Mouse (Mus musculus) CD4-positive, CD25-positive, alpha-beta regulatory T cell (primary cell): ENCODE data around the gene Gtsf2. TPM values are rescaled to one million over a fixed set of nuclear protein-coding genes. Genes with fewer than 3 reads are reported as not detected.

ENCODE experiments used
- polyA plus RNA-seq: library from polyadenylated mRNA; unstranded; fragments of 100-300 nt; shearing (Covaris generic); gene quantifications from one replicate; pipeline ENCODE4 v1.2.1, GENCODE M21; 2017

Gene Gtsf2
- polyA plus RNA-seq, result not detected

GRCm38 (mm10) chr15:103448369-103448768 lies at the start of gene Gtsf2:
Gene Gtsf2 (minus strand): TSS chr15:103448469.

GRCm38 (mm10) chr15:103453551-103454218 lies 5.4 kb upstream of the Gtsf2 start, which contains the start of gene Nckap1l:
Gene Nckap1l (plus strand): TSS chr15:103453794.

GRCm38 (mm10) chr15:103430241-103430640 lies 18.0 kb downstream of the Gtsf2 start, which contains the start of gene Gtsf1:
Gene Gtsf1 (minus strand): TSS chr15:103430470.

Other genes starting within 250 kb of the Gtsf2 start
- 10.6 TPM for gene Cbx5, start 208.7 kb downstream of the Gtsf2 start, polyA plus RNA-seq
- gene Hnrnpa1, start 208.0 kb downstream of the Gtsf2 start, polyA plus RNA-seq, result 145 TPM
- 0.55 TPM for gene Nfe2, start 190.1 kb downstream of the Gtsf2 start, polyA plus RNA-seq
- 176 TPM for gene Copz1, start 175.8 kb downstream of the Gtsf2 start, polyA plus RNA-seq
- not detected for gene Gpr84, start 137.9 kb downstream of the Gtsf2 start, polyA plus RNA-seq
- gene Zfp385a, start 108.4 kb downstream of the Gtsf2 start, polyA plus RNA-seq, result 0.13 TPM
- gene Itga5, start 81.7 kb downstream of the Gtsf2 start, polyA plus RNA-seq, result 7.7 TPM
- gene Gtsf1, start 18.0 kb downstream of the Gtsf2 start, polyA plus RNA-seq, result not detected
- gene Nckap1l, start 5.3 kb upstream of the Gtsf2 start, polyA plus RNA-seq, result 148 TPM
- 9.4 TPM for gene Pde1b, start 54.6 kb upstream of the Gtsf2 start, polyA plus RNA-seq
- 0.22 TPM for gene Ppp1r1a, start 89.5 kb upstream of the Gtsf2 start, polyA plus RNA-seq
- 0.28 TPM for gene Glycam1, start 116.6 kb upstream of the Gtsf2 start, polyA plus RNA-seq